Mouse (Mus musculus): ENCODE measurements at regions not wholly inside any gene's neighbourhood (a gene's known extent, or its start where the extent isn't known, plus 50 kb on each side); places are given as distances from the start of the nearest gene placed in this dataset.

- DNase-seq (ENCODE audit: low spot score) = no peak
Observed at GRCm38 (mm10) chr14:64594811-64595522, 490.9 kb downstream of the Prss52 start.

DNA sequence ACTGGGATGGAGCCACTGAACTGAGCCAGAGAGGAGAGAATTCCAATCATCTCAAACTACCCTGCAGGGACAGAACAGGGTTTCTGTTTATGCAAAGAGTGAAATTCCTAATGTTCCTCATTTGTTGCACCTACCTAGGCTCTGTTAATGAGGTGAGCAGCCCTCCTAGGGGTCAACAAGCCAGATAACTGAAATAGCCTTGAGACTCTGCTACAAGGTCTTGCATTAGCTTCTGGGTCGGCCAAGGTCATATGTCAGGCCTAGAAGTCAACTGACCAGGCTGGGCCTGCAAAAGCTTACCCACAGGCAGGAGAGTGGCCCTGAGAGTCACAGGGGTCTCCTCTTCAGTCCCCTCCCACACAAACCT lies 491.4 kb downstream of the Prss52 start:
- DNase-seq (ENCODE audit: low spot score) = no peak

DNA sequence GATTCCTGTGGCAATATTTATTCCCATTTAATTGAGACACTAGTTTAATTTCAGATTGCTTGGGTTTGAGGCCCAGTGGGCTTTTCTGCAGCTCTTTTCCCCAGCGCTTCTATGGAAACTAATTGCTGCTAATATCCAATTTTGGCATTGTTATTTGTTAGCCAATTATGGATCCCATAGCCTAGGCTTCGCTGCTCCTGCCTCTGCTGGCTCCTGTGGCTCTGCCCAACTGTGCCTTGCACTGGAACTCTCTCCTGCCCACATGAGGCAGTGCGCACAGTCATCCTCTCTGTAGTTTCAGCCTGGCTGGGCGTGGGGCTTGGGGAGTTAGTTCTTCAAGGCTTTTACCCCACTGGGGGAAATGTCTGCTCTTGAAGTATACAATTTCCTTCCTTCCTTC lies 491.8 kb downstream of the Prss52 start:
- DNase-seq (ENCODE audit: low spot score) = no peak

GRCm38 (mm10) chr14:64597218-64597617 lies 493.1 kb downstream of the Prss52 start:
- no peak for DNase-seq (ENCODE audit: low spot score)

Data from ovary, postnatal 36 days (tissue).